Mouse (Mus musculus) neural tube, postnatal 0 days (tissue): Measurements from ENCODE around the gene Cdh11. TPM values are rescaled to one million over a fixed set of nuclear protein-coding genes. Genes with fewer than 3 reads are reported as not detected.

Experiments
- microRNA-seq: library from miRNA; unstranded; fragments of <30 nt; microRNA quantifications from one replicate; pipeline ENCODE4, GENCODE M21; 2016
- polyA plus RNA-seq: library from polyadenylated mRNA; unstranded; fragments of >200 nt; fragmentation: Nextera tagmentation; extraction: Ambion mirVana; gene quantifications from 2 replicates; pipeline ENCODE4 v1.2.1, GENCODE M21; 2015

The Cdh11 gene
- 38.7 and 40.5 TPM in 2 replicates for polyA plus RNA-seq

DNA sequence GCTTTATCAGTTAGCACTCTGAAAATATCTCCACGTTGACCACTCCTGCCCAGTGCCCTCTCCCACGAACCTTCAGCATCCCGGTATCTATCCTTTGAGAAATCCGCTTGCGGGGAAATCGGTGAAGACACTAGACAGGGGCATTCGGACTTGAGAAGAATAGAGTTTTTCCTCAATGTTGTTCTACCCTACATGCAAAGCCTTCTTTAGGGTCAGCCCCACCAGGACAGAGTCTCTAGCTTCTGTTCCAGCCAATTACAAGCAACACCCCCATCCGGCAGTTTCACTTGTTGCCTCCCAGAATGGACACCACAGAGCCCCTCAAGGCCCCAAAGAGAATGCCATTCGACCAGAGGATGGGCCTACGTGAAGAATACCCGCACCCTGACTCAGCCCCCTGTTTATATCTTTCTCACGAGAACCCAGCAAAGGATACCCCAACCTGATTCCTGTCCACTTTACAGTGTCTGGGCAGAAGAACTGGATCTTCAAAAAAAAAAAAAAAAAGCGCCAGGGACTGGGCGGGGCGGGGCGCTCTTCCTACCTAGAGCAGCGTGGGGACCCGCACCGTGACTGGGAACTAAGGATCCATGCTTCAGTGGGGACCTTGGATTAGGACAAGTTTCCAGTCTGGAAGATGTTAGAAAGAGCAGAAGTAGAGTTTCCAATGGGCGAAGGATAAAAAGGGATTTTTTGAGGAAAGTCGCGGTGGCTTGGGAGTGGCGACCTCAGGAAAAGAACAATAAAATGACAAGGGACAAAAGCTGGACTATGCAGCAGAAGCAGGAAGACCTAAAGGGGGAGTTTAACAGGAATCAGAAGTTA lies at the start of gene Cdh11:
TSS of gene Cdh11 (minus strand) at position 51 of the 825 bp plus-strand sequence.

Small RNAs within 50 kb of the gene (microRNA-seq; reads per million reads assigned to microRNA genes)
- gene Gm26301, result not detected
